Mouse (Mus musculus) C2C12 (cell line): ENCODE data around the gene Ank3.

Source experiments
- CEBPB ChIP-seq: IDR thresholded peaks from one replicate; pipeline ENCODE4 v1.6.1; 2011; ENCODE audit warnings: low read depth, mild to moderate bottlenecking, control low read depth, moderate library complexity
- CTCF ChIP-seq: IDR thresholded peaks from one replicate; pipeline ENCODE4 v1.5.1; 2011; ENCODE audit not compliant: control insufficient read depth, insufficient read depth, insufficient read length
- MAX ChIP-seq: IDR thresholded peaks from one replicate; pipeline ENCODE4 v1.6.1; 2011; ENCODE audit warnings: mild to moderate bottlenecking, control low read depth
- MYOD1 ChIP-seq: IDR thresholded peaks from one replicate; pipeline ENCODE4 v1.6.1; 2011; ENCODE audit warnings: low read depth; ENCODE audit not compliant: control insufficient read depth, insufficient read length
- MYOG ChIP-seq: IDR thresholded peaks from one replicate; pipeline ENCODE4 v1.6.1; 2011; ENCODE audit not compliant: control insufficient read depth, insufficient read length; ENCODE audit errors: extremely low read depth
- USF1 ChIP-seq: IDR thresholded peaks from one replicate; pipeline ENCODE4 v1.6.1; 2011; ENCODE audit warnings: low read depth, mild to moderate bottlenecking, control low read depth, moderate library complexity

DNA sequence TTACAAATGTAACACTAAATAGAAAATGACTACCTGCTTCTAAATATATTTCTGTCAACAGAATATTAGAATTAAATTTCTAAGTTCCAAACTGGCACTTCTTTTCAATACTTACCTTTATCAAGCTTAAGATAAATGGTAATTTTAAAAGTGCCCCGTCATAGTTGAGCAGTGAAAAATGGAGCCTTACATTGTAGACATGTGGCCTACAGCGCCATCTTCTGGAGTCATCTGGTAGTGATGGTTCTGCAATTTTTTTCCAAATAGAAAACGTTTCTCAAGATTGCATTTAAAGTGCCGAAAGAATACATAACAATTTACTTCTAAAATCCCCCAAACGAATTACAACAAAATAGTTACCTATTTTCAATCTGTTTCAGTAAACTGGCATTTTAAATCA, 566.0 kb downstream of the Ank3 start:
- TF ChIP-seq CTCF, result peak; percentile 2
- no peak for TF ChIP-seq USF1
- no peak for TF ChIP-seq MYOD1
- no peak for TF ChIP-seq MYOG
- TF ChIP-seq MAX, result no peak
- TF ChIP-seq CEBPB, result no peak
